Mouse (Mus musculus) neural tube, embryonic 11.5 days (tissue): ENCODE results near the gene Rreb1. TPM values are rescaled to one million over a fixed set of nuclear protein-coding genes. Genes with fewer than 3 reads are reported as not detected.

Source experiments
- ATAC-seq: fragments of 200-750 bp; cut with Nextera tagmentation; 2 replicates; pipeline ENCODE4 v1.8.0; 2017; ENCODE audit warnings: moderate number of reproducible peaks, mild to moderate bottlenecking, moderate TSS enrichment, moderate library complexity; ENCODE audit not compliant: insufficient read depth, low FRiP score, low TSS enrichment
- DNase-seq: peaks from one replicate; pipeline ENCODE4 v3.0.0-alpha.2; 2015; ENCODE audit warnings: low spot score
- H3K27ac ChIP-seq: fragments of 300-500 bp; sonication (generic); 2 replicates; pipeline ENCODE4 v1.5.1; 2014; ENCODE audit warnings: low read depth, mild to moderate bottlenecking, low read length
- H3K27me3 ChIP-seq: fragments of 300-500 bp; sonication (generic); 2 replicates; pipeline ENCODE4 v1.6.1; 2014; ENCODE audit warnings: mild to moderate bottlenecking, low read length, mixed read lengths; ENCODE audit not compliant: control insufficient read depth, insufficient read depth
- H3K36me3 ChIP-seq: fragments of 300-500 bp; sonication (generic); 2 replicates; pipeline ENCODE4 v1.6.1; 2014; ENCODE audit warnings: mild to moderate bottlenecking, low read length, moderate library complexity, mixed read lengths; ENCODE audit not compliant: control insufficient read depth, insufficient read depth
- H3K4me1 ChIP-seq: fragments of 300-500 bp; sonication (generic); 2 replicates; pipeline ENCODE4 v1.6.1; 2014; ENCODE audit warnings: low read length, mixed read lengths; ENCODE audit not compliant: control insufficient read depth, insufficient read depth
- H3K4me2 ChIP-seq: fragments of 300-500 bp; sonication (generic); 2 replicates; pipeline ENCODE4 v1.6.1; 2014; ENCODE audit warnings: low read depth, mild to moderate bottlenecking, moderate library complexity
- H3K4me3 ChIP-seq: fragments of 300-500 bp; sonication (generic); 2 replicates; pipeline ENCODE4 v1.5.1; 2014; ENCODE audit warnings: low read depth, low read length
- H3K9ac ChIP-seq: fragments of 300-500 bp; sonication (generic); 2 replicates; pipeline ENCODE4 v1.6.1; 2014; ENCODE audit warnings: mild to moderate bottlenecking, low read length
- H3K9me3 ChIP-seq: fragments of 300-500 bp; sonication (generic); 2 replicates; pipeline ENCODE4 v1.6.1; 2016; ENCODE audit warnings: low read length; ENCODE audit not compliant: control insufficient read depth
- WGBS: fragments of 180-500 bp; shearing (Covaris S2); extraction: QIAGEN DNeasy Blood & Tissue Kit; methylation state at CpG from one replicate; pipeline ENCODE4 v1.1.7; 2014; 5-methylcytosine and 5-hydroxymethylcytosine counted together
- polyA plus RNA-seq: library from polyadenylated mRNA; unstranded; fragments of >200 nt; fragmentation: Nextera tagmentation; extraction: Ambion mirVana; gene quantifications from 2 replicates; pipeline ENCODE4 v1.2.1, GENCODE M21; 2014

Gene Rreb1
- polyA plus RNA-seq, 1 experiment from 2014 or later, result 5.9 TPM

GRCm38 (mm10) chr13:37848438-37848837, 70.2 kb downstream of the Rreb1 start:
- Histone ChIP-seq H3K9me3 (no peaks in the 10 kb centered on the region), H3K4me2 (no peak overlapping the region), H3K36me3 (no peaks in the 10 kb centered on the region), H3K9ac (no peak overlapping the region), H3K27me3 (no peaks in the 10 kb centered on the region), H3K4me3 (no peak overlapping the region), H3K4me1 (0 out of 2 replicates have a peak, but pooled peaks cover 2% of the 10 kb centered on the region), H3K27ac (no peak overlapping the region)
- DNase-seq (no peak), ATAC-seq (no peak)
- 82% methylated on average over 5 of the region's 5 CpGs for WGBS

GRCm38 (mm10) chr13:37851617-37852016, 73.4 kb downstream of the Rreb1 start:
- DNase-seq (no peak), ATAC-seq (no peak)
- Histone ChIP-seq H3K4me3 (no peak overlapping the region), H3K4me2 (no peak overlapping the region), H3K9ac (no peak overlapping the region), H3K27ac (no peak overlapping the region), H3K27me3 (no peaks in the 10 kb centered on the region), H3K36me3 (no peaks in the 10 kb centered on the region), H3K4me1 (peaks cover 5% of the 10 kb centered on the region; the same call in 1 of the 2 replicates), H3K9me3 (no peaks in the 10 kb centered on the region)
- WGBS, result 76% methylated on average over 5 of the region's 5 CpGs

DNA sequence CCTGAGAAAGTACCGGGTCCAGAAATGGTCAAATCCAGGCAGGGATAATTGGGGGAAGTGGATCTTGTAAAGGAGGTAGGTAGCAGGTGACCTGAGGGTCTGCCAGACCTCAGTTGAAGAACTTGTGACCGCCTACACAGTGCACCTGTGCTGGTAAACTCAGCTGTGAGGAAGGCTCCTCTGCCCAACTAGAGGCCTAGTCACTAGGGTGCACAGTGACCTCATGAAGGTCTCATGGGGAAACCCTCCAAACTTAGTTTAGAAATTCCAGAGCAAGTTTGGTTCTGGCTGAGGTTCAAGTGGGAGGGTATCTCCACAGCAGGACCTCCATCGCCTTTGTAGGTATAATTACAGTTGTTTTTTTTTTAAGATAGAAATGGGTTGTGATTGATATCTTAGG, 74.7 kb downstream of the Rreb1 start:
- Histone ChIP-seq H3K27ac (no peak overlapping the region), H3K4me1 (peaks cover 5% of the 10 kb centered on the region; the same call in 1 of the 2 replicates), H3K4me3 (no peak overlapping the region), H3K4me2 (no peak overlapping the region), H3K9me3 (no peaks in the 10 kb centered on the region), H3K27me3 (no peaks in the 10 kb centered on the region), H3K9ac (no peak overlapping the region), H3K36me3 (no peaks in the 10 kb centered on the region)
- DNase-seq (no peak), ATAC-seq (no peak)
- WGBS, result 88% methylated on average over 3 of the region's 3 CpGs

GRCm38 (mm10) chr13:37853441-37853840, 75.2 kb downstream of the Rreb1 start:
- no peaks in the 10 kb centered on the region for H3K36me3 ChIP-seq
- H3K27ac ChIP-seq, result no peak overlapping the region
- ATAC-seq, result no peak
- H3K9me3 ChIP-seq, result no peaks in the 10 kb centered on the region
- WGBS, result 51% methylated on average over 4 of the region's 4 CpGs
- no peak for DNase-seq
- H3K9ac ChIP-seq, result no peak overlapping the region
- no peak overlapping the region for H3K4me2 ChIP-seq
- peaks cover 5% of the 10 kb centered on the region; the same call in 1 of the 2 replicates for H3K4me1 ChIP-seq
- no peaks in the 10 kb centered on the region for H3K27me3 ChIP-seq
- no peak overlapping the region for H3K4me3 ChIP-seq

GRCm38 (mm10) chr13:37854031-37854431, 75.8 kb downstream of the Rreb1 start:
- ATAC-seq (no peak), DNase-seq (peak; percentile 57)
- WGBS, result 3% methylated on average over 14 of the region's 14 CpGs
- Histone ChIP-seq H3K4me3 (peak overlapping the region; percentile 14; the same call in 1 of the 2 replicates), H3K9ac (no peak overlapping the region), H3K4me2 (peak overlapping the region; percentile 34), H3K27ac (no peak overlapping the region), H3K27me3 (no peaks in the 10 kb centered on the region), H3K9me3 (no peaks in the 10 kb centered on the region), H3K4me1 (peaks cover 5% of the 10 kb centered on the region; the same call in 1 of the 2 replicates), H3K36me3 (no peaks in the 10 kb centered on the region)

DNA sequence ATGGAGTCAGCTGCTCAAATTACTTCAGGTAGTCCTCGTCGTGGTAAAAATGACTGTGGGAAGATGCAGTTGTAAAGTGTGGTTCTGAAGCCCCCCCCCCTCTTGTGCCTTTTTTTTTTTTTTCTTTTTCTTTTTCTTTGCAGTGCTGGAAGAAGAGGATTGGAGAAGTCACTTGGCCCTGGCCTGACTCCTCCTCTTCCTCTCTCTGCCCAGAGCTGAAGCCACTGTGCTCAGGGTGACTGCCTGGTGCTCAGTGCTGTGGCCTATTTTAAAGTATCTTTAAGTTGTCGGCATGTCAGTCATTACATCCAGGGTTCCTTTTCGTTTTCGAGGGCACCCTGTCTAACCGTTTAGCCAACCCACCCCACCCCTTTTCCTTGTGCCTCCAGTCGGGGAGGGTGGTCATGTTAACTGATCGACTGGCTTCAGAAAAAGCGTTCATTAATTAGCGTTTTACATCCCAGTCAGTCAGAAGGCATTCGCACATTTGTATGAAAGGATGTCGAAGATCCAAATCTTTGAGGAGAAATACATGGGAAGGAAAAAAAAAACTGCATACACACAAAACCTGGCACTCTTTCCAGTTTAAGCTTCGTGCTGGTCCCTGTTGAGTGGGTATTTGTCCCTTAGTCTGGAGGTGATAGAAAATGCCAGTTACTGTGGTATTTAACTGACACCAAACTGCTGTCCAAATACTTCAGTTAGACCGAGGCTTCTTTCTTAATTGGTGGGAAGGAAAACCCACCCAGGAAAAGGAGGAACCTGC, 76.4 kb downstream of the Rreb1 start:
- Histone ChIP-seq H3K9ac (no peak overlapping the region), H3K4me3 (no peak overlapping the region), H3K27ac (no peak overlapping the region), H3K4me1 (peaks cover 5% of the 10 kb centered on the region; the same call in 1 of the 2 replicates), H3K4me2 (peak overlapping the region; percentile 34), H3K36me3 (no peaks in the 10 kb centered on the region), H3K27me3 (no peaks in the 10 kb centered on the region), H3K9me3 (no peaks in the 10 kb centered on the region)
- 19% methylated on average over 14 of the region's 14 CpGs for WGBS
- ATAC-seq, result no peak
- DNase-seq, result no peak

- no peak overlapping the region for H3K4me2 ChIP-seq
- no peaks in the 10 kb centered on the region for H3K36me3 ChIP-seq
- H3K4me1 ChIP-seq, result peaks cover 5% of the 10 kb centered on the region; the same call in 1 of the 2 replicates
- 65% methylated on average over 3 of the region's 3 CpGs for WGBS
- H3K9me3 ChIP-seq, result no peaks in the 10 kb centered on the region
- no peak for DNase-seq
- H3K4me3 ChIP-seq, result no peak overlapping the region
- ATAC-seq, result no peak
- no peak overlapping the region for H3K9ac ChIP-seq
- H3K27ac ChIP-seq, result no peak overlapping the region
- H3K27me3 ChIP-seq, result no peaks in the 10 kb centered on the region
Observed at GRCm38 (mm10) chr13:37855221-37855757, 77.1 kb downstream of the Rreb1 start.

DNA sequence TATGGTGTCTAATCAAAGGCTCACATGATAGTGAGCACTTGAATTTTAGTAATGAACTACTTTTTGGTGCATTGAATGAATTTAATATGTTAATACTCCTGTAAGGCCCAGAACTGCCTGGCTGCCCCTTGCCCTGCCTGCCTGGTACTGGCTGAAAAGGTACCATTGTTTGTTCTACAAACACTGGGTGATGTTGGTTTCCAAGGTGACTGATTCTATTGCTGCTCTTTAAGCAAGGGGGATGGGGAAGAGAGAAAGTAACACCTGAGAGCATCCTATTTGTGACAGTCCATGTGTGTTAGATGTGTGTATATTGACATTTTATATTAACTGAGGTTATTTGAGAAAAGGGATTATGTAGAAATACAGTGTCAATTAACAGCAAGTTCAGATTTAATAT, 77.6 kb downstream of the Rreb1 start:
- no peaks in the 10 kb centered on the region for H3K27me3 ChIP-seq
- DNase-seq (no peak), ATAC-seq (no peak)
- H3K4me3 ChIP-seq, result no peak overlapping the region
- H3K9ac ChIP-seq, result no peak overlapping the region
- no peak overlapping the region for H3K4me2 ChIP-seq
- H3K4me1 ChIP-seq, result peaks cover 5% of the 10 kb centered on the region; the same call in 1 of the 2 replicates
- no peak overlapping the region for H3K27ac ChIP-seq
- H3K36me3 ChIP-seq, result no peaks in the 10 kb centered on the region
- no peaks in the 10 kb centered on the region for H3K9me3 ChIP-seq

DNA sequence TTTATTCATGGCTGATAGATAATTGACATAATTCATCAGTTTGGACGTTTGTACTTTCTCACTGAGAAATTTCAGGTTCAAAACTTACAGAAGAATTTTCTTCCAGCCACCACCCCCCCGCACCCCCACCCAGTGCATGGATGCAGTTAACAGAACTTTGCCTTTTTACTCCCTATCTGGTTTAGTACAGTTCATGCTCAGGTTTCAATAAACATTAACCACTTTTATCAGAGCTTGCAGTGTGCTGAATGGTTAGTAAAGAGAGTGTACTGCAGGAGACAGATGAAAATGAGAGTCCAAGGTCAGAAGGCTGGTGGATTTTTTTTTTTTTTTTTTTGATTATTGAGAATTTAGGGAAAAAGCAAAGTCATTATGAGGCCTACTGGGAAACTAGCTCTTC, 78.3 kb downstream of the Rreb1 start:
- DNase-seq (no peak), ATAC-seq (no peak)
- Histone ChIP-seq H3K9ac (no peak overlapping the region), H3K27ac (no peak overlapping the region), H3K36me3 (no peaks in the 10 kb centered on the region), H3K9me3 (no peaks in the 10 kb centered on the region), H3K27me3 (no peaks in the 10 kb centered on the region), H3K4me1 (peaks cover 5% of the 10 kb centered on the region; the same call in 1 of the 2 replicates), H3K4me3 (no peak overlapping the region), H3K4me2 (no peak overlapping the region)
- 45% methylated on average over 2 of the region's 2 CpGs for WGBS
